Mouse (Mus musculus) midbrain, postnatal 0 days (tissue): ENCODE results near the gene Sgca. TPM values are rescaled to one million over a fixed set of nuclear protein-coding genes. Genes with fewer than 3 reads are reported as not detected.
A peak's percentile ranks its signal among the peaks of the same experiment; 100 is the strongest.

ENCODE experiments used
- ATAC-seq: fragments of 200-750 bp; cut with Nextera tagmentation; 2 replicates; pipeline ENCODE4 v1.8.0; 2017; ENCODE audit warnings: moderate number of reproducible peaks, mild to moderate bottlenecking, moderate TSS enrichment, moderate library complexity; ENCODE audit not compliant: low FRiP score
- DNase-seq: peaks from one replicate; pipeline ENCODE4 v3.0.0-alpha.2; 2015; ENCODE audit warnings: low spot score
- H3K27ac ChIP-seq: fragments of 300-500 bp; sonication (generic); 2 replicates; pipeline ENCODE4 v1.5.1; 2014; ENCODE audit warnings: low read depth, mild to moderate bottlenecking, low read length, mixed read lengths
- H3K27me3 ChIP-seq: fragments of 300-500 bp; sonication (generic); 2 replicates; pipeline ENCODE4 v1.6.1; 2014; ENCODE audit warnings: low read length, control low read depth, mixed read lengths; ENCODE audit not compliant: insufficient read depth
- H3K36me3 ChIP-seq: fragments of 300-500 bp; sonication (generic); 2 replicates; pipeline ENCODE4 v1.6.1; 2014; ENCODE audit warnings: low read length, control low read depth, mixed read lengths; ENCODE audit not compliant: insufficient read depth
- H3K4me1 ChIP-seq: fragments of 300-500 bp; sonication (generic); 2 replicates; pipeline ENCODE4 v1.6.1; 2014; ENCODE audit warnings: mild to moderate bottlenecking, control low read depth, antibody characterized with exemption, low read length, mixed read lengths; ENCODE audit not compliant: insufficient read depth
- H3K4me2 ChIP-seq: fragments of 300-500 bp; sonication (generic); 2 replicates; pipeline ENCODE4 v1.6.1; 2014; ENCODE audit warnings: low read depth, mild to moderate bottlenecking, low read length, mixed read lengths; ENCODE audit not compliant: poor library complexity, severe bottlenecking
- H3K4me3 ChIP-seq: fragments of 300-500 bp; sonication (generic); 2 replicates; pipeline ENCODE4 v1.5.1; 2014; ENCODE audit warnings: low read depth, mild to moderate bottlenecking, low read length, moderate library complexity
- H3K9ac ChIP-seq: fragments of 300-500 bp; sonication (generic); replicated peaks from 2 replicates; pipeline ENCODE4 v1.6.1; 2014; ENCODE audit warnings: mild to moderate bottlenecking, low read length, moderate library complexity, mixed read lengths; ENCODE audit not compliant: poor library complexity, severe bottlenecking
- H3K9me3 ChIP-seq: fragments of 300-500 bp; sonication (generic); 2 replicates; pipeline ENCODE4 v1.6.1; 2016; ENCODE audit warnings: low read length, control low read depth
- CTCF ChIP-seq: IDR thresholded peaks from 2 replicates; pipeline ENCODE4 v1.5.1; 2016; ENCODE audit warnings: antibody characterized with exemption, mild to moderate bottlenecking
- WGBS: fragments of 180-500 bp; shearing (Covaris S2); extraction: QIAGEN DNeasy Blood & Tissue Kit; methylation state at CpG from one replicate; pipeline ENCODE4 v1.1.7; 2014; 5-methylcytosine and 5-hydroxymethylcytosine counted together
- polyA plus RNA-seq: library from polyadenylated mRNA; unstranded; fragments of >200 nt; fragmentation: Nextera tagmentation; extraction: Ambion mirVana; gene quantifications from 2 replicates; pipeline ENCODE4 v1.2.1, GENCODE M21; 2015
- total RNA-seq: library from RNA; depleted of rRNA; stranded (reverse); fragments of >200 nt; gene quantifications from 2 replicates; pipeline ENCODE4 v1.2.3, GENCODE M21; 2014

Sgca gene
- total and polyA plus RNA-seq, 2 experiments from 2014 or later, result 0.39 TPM; not detected in 1

- no peak for ATAC-seq
- H3K36me3 ChIP-seq, result peaks cover 59% of the 10 kb centered on the region
- H3K27ac ChIP-seq, result no peak overlapping the region; the same call in 1 of the 2 replicates
These were observed 24.0 kb upstream of the Sgca start for GRCm38 (mm10) chr11:95000128-95000527.

DNA sequence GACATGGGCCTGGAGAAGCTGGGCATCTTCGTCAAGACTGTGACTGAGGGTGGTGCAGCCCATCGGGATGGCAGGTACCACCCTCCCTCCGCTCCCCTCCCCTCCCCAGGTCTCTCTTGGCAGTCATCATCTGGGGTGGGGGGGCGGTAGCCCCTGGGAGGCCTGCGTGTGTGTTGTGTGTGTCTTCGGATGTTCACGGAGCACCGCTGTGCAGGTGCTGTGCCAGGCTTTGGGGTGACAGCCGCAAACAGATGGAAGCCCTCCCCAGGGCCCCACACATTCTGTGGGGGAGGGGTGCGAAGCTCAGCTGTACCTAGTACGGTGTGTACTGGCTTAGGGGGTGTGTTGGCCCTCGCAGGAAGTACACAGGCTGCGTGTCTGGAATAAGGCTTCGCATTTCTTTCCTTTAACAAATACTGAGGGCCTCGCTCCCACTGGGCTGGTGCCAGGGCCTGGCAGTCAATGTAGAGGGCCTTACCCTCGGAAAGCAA is 22.0 kb upstream of the Sgca start:
- H3K4me2 ChIP-seq, result no peak overlapping the region
- no peaks in the 10 kb centered on the region for H3K27me3 ChIP-seq
- H3K27ac ChIP-seq, result no peak overlapping the region

More at GRCm38 (mm10) chr11:95000128-95000527, 24.0 kb upstream of the Sgca start:
- H3K4me1 ChIP-seq, result peaks cover 8% of the 10 kb centered on the region
- H3K9me3 ChIP-seq, result no peaks in the 10 kb centered on the region
- H3K9ac ChIP-seq, result no peak overlapping the region
- no peak for TF ChIP-seq CTCF
- no peak overlapping the region for H3K4me2 ChIP-seq
- H3K27me3 ChIP-seq, result no peaks in the 10 kb centered on the region
- DNase-seq, result no peak
- 81% methylated on average over 8 of the region's 8 CpGs for WGBS
- H3K4me3 ChIP-seq, result no peak overlapping the region

DNA sequence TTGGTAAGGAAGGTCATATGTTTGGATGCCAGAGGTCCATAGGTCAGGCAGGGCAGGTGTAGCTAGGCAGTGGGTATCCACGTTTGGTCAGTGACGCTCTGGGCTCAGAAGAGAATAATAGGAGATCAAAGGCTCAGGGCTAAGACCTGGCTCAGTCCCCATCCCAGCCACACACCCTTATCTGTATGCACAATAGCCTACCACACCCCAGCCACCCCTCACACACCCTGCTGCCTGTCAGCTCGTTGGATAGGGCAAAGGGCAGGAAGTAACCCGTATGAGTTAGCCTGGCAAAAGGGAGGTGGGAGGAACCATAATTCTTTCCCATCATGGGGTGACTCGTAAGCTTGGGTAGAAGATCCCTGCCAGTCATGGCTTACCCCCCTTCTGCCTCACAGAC is 21.5 kb upstream of the Sgca start:
- Histone ChIP-seq H3K4me2 (no peak overlapping the region), H3K27me3 (no peaks in the 10 kb centered on the region), H3K4me1 (peaks cover 25% of the 10 kb centered on the region), H3K36me3 (peaks cover 46% of the 10 kb centered on the region), H3K27ac (no peak overlapping the region), H3K9me3 (no peaks in the 10 kb centered on the region), H3K4me3 (no peak overlapping the region), H3K9ac (no peak overlapping the region)
- no peak for TF ChIP-seq CTCF
- ATAC-seq (no peak), DNase-seq (no peak)
- WGBS, result 65% methylated on average over 5 of the region's 5 CpGs

More for the DNA sequence above, 22.0 kb upstream of the Sgca start:
- peak; percentile 55 for DNase-seq
- no peak for TF ChIP-seq CTCF
- no peak for ATAC-seq
- Histone ChIP-seq H3K4me1 (peaks cover 25% of the 10 kb centered on the region), H3K4me3 (no peak overlapping the region), H3K9ac (0 out of 2 replicates have a peak overlapping the region, but pooled peaks have one; percentile 29), H3K9me3 (no peaks in the 10 kb centered on the region), H3K36me3 (peaks cover 49% of the 10 kb centered on the region)
- 74% methylated on average over 16 of the region's 16 CpGs for WGBS

- H3K36me3 ChIP-seq, result peaks cover 40% of the 10 kb centered on the region
- 91% methylated on average over 6 of the region's 6 CpGs for WGBS
- no peak overlapping the region for H3K27ac ChIP-seq
- ATAC-seq (no peak), DNase-seq (no peak)
- H3K4me1 ChIP-seq, result peaks cover 25% of the 10 kb centered on the region
- no peak overlapping the region for H3K9ac ChIP-seq
- no peak overlapping the region for H3K4me2 ChIP-seq
- no peaks in the 10 kb centered on the region for H3K9me3 ChIP-seq
- no peaks in the 10 kb centered on the region for H3K27me3 ChIP-seq
- no peak for TF ChIP-seq CTCF
- H3K4me3 ChIP-seq, result no peak overlapping the region
These were observed 20.9 kb upstream of the Sgca start for GRCm38 (mm10) chr11:94996984-94997383.

- no peak for TF ChIP-seq CTCF
- H3K4me1 ChIP-seq, result peaks cover 25% of the 10 kb centered on the region
- H3K27me3 ChIP-seq, result no peaks in the 10 kb centered on the region
- ATAC-seq (no peak), DNase-seq (no peak)
- H3K9ac ChIP-seq, result 0 out of 2 replicates have a peak overlapping the region, but pooled peaks have one; percentile 5
- 86% methylated on average over 8 of the region's 8 CpGs for WGBS
- no peaks in the 10 kb centered on the region for H3K9me3 ChIP-seq
- peaks cover 33% of the 10 kb centered on the region for H3K36me3 ChIP-seq
- H3K27ac ChIP-seq, result no peak overlapping the region
- H3K4me3 ChIP-seq, result no peak overlapping the region; the same call in 1 of the 2 replicates
- no peak overlapping the region for H3K4me2 ChIP-seq
These were observed 20.0 kb upstream of the Sgca start for GRCm38 (mm10) chr11:94996101-94996500.

DNA sequence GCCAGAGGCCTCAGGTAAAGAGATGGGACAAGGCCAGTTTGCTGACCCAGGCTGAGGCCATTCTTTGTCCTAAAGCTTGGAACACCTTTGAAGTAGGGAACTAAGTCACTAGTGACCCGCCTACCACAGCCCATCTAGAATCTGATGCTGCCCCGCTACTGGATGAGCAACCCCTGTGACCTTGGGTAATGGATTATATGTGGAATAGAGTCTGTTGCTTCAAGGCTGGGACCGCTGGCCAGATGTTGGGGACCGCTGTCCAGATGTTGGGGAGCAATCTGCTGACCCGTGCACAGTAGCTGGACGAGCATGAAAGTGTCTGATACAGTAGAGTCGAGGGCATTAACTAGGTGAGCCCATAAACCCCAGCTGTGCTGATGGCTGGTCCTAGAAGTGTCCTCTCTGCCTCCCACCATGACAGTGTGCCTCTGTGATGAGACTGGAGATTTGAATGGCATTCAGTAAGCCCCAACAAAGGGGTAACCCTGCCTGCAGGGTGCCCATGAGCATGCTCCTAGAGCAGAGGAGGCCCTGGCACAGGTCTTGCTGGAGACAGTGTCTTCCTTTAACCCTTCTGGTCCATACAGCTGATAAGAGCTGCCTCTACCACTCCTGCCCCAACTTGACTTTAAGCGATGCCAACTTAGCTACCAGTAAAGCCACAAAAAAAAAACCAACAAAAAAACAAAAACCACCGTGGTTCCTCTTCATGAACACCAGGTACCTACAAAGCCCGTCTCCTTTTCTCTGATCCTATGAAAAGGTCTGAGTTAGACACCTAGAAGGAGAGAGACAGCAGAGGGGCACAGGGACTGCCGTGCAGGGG is 19.0 kb upstream of the Sgca start:
- Histone ChIP-seq H3K4me3 (peak overlapping the region; percentile 94), H3K27me3 (no peaks in the 10 kb centered on the region), H3K9ac (peak overlapping the region; percentile 91; the same call in 1 of the 2 replicates), H3K9me3 (no peaks in the 10 kb centered on the region), H3K4me2 (peak overlapping the region; percentile 98), H3K27ac (no peak overlapping the region), H3K36me3 (peaks cover 33% of the 10 kb centered on the region), H3K4me1 (peaks cover 30% of the 10 kb centered on the region)
- 78% methylated on average over 11 of the region's 11 CpGs for WGBS
- ATAC-seq (no peak), DNase-seq (no peak)
- no peak for TF ChIP-seq CTCF
